Mouse (Mus musculus): Measurements from ENCODE around the gene Dnajb2. TPM values are rescaled to one million over a fixed set of nuclear protein-coding genes. Genes with fewer than 3 reads are reported as not detected.
A peak's percentile ranks its signal among the peaks of the same experiment; 100 is the strongest.

Gene Dnajb2
- polyA plus RNA-seq, 1 experiment: 27.7 TPM

- no peaks in the 10 kb centered on the region for H3K79me3 ChIP-seq (ENCODE audit: low read depth)
- H3K27me3 ChIP-seq (ENCODE audit: control insufficient read depth, insufficient read depth, insufficient read length): no peaks in the 10 kb centered on the region
- H3K36me3 ChIP-seq (ENCODE audit: control insufficient read depth, insufficient read depth): no peaks in the 10 kb centered on the region
- no peaks in the 10 kb centered on the region for H3K79me2 ChIP-seq (ENCODE audit: control insufficient read depth, insufficient read depth)
- TF ChIP-seq USF1 (IDR thresholded peaks at IDR 0.05; ENCODE audit: low read depth): no peak
- peak; percentile 69 for TF ChIP-seq CTCF (IDR thresholded peaks at IDR 0.05; ENCODE audit: control insufficient read depth, insufficient read depth, insufficient read length)
- H3ac ChIP-seq (ENCODE audit: control insufficient read depth, insufficient read length, low read depth): no peak overlapping the region
- no peak overlapping the region for H3K4me3 ChIP-seq (ENCODE audit: insufficient read depth, poor library complexity, severe bottlenecking)
Observed at GRCm38 (mm10) chr1:75253849-75254624, 17.8 kb downstream of the Dnajb2 start.

- no peak overlapping the region for H3ac ChIP-seq (ENCODE audit: control insufficient read depth, insufficient read length, low read depth)
- H3K4me3 ChIP-seq (ENCODE audit: insufficient read depth, poor library complexity, severe bottlenecking): no peak overlapping the region
- no peaks in the 10 kb centered on the region for H3K36me3 ChIP-seq (ENCODE audit: control insufficient read depth, insufficient read depth)
- H3K79me3 ChIP-seq (ENCODE audit: low read depth): no peaks in the 10 kb centered on the region
- no peaks in the 10 kb centered on the region for H3K79me2 ChIP-seq (ENCODE audit: control insufficient read depth, insufficient read depth)
- H3K27me3 ChIP-seq (ENCODE audit: control insufficient read depth, insufficient read depth, insufficient read length): no peaks in the 10 kb centered on the region
- TF ChIP-seq CEBPB (IDR thresholded peaks at IDR 0.05; ENCODE audit: low read depth): no peak
- no peak for TF ChIP-seq MAX (IDR thresholded peaks at IDR 0.05)
- TF ChIP-seq CTCF (IDR thresholded peaks at IDR 0.05; ENCODE audit: control insufficient read depth, insufficient read depth, insufficient read length): no peak
- no peak for TF ChIP-seq MYOD1 (IDR thresholded peaks at IDR 0.05; ENCODE audit: control insufficient read depth, insufficient read length, low read depth)
- no peak for TF ChIP-seq MYOG (IDR thresholded peaks at IDR 0.05; ENCODE audit: control insufficient read depth, extremely low read depth, insufficient read length)
- TF ChIP-seq FOSL1 (IDR thresholded peaks at IDR 0.05; ENCODE audit: insufficient read depth, low read length, poor library complexity, severe bottlenecking): no peak
- TF ChIP-seq USF1 (IDR thresholded peaks at IDR 0.05; ENCODE audit: low read depth): no peak
Observed at GRCm38 (mm10) chr1:75254625-75255013, 18.4 kb downstream of the Dnajb2 start.

DNA sequence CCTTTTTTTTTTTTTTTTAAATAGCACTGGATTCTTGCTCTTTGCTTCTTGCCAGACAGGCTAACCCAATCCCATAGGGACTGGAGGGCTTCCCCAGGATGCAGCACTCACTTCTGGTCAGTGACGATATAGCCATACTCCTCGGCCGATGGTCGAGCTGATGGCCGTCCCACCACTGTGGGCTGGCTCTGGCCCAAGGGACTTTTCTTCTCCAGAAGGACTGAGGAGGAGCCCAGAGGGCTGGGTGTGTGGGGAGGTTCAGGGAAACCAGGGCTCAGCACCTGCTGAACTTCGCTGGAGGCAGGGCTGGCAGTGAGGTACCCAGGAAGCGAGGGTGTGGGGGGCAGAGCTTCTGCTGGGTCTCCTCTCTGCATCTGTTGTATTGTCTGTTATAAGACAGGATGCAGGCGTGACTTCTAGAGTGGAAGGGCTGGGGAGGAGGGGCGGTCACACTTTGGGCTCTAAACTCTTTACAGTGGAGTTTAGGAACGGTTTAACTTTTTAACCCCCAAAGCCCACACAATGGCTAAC lies 19.4 kb downstream of the Dnajb2 start:
- H3K36me3 ChIP-seq (ENCODE audit: control insufficient read depth, insufficient read depth): no peaks in the 10 kb centered on the region
- H3K27me3 ChIP-seq (ENCODE audit: control insufficient read depth, insufficient read depth, insufficient read length): no peaks in the 10 kb centered on the region

DNA sequence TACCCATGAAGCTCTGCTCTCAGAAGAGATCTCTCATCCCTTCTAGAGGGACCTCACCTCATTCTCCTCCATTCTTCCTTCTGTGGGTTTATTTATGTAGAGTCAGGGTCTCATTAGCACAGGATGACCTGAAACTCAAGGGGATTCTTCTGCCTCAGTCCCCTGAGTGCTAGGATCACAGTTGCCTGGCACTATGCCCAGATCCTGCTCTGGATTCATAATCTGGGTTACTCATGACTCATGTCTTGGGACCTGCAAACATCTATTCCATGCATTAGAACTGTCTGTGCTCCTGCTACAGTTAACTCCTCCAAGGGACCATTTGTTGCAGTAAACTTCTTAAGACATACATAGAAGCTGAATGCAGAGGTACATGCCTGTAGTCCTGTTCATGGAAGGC lies 25.1 kb downstream of the Dnajb2 start:
- H3K27me3 ChIP-seq (ENCODE audit: control insufficient read depth, insufficient read depth, insufficient read length): no peaks in the 10 kb centered on the region
- no peaks in the 10 kb centered on the region for H3K79me2 ChIP-seq (ENCODE audit: control insufficient read depth, insufficient read depth)
- no peak overlapping the region for H3K4me3 ChIP-seq (ENCODE audit: insufficient read depth, poor library complexity, severe bottlenecking)
- no peak overlapping the region for H3ac ChIP-seq (ENCODE audit: control insufficient read depth, insufficient read length, low read depth)
- no peaks in the 10 kb centered on the region for H3K36me3 ChIP-seq (ENCODE audit: control insufficient read depth, insufficient read depth)
- no peaks in the 10 kb centered on the region for H3K79me3 ChIP-seq (ENCODE audit: low read depth)
- TF ChIP-seq CEBPB (IDR thresholded peaks at IDR 0.05; ENCODE audit: low read depth) (no peak), MYOD1 (IDR thresholded peaks at IDR 0.05; ENCODE audit: control insufficient read depth, insufficient read length, low read depth) (no peak), MYOG (IDR thresholded peaks at IDR 0.05; ENCODE audit: control insufficient read depth, extremely low read depth, insufficient read length) (no peak), MAX (IDR thresholded peaks at IDR 0.05) (no peak), CTCF (IDR thresholded peaks at IDR 0.05; ENCODE audit: control insufficient read depth, insufficient read depth, insufficient read length) (no peak), FOSL1 (IDR thresholded peaks at IDR 0.05; ENCODE audit: insufficient read depth, low read length, poor library complexity, severe bottlenecking) (no peak), USF1 (IDR thresholded peaks at IDR 0.05; ENCODE audit: low read depth) (no peak)

More for the DNA sequence above, 19.4 kb downstream of the Dnajb2 start:
- Histone ChIP-seq H3K79me3 (ENCODE audit: low read depth) (no peaks in the 10 kb centered on the region), H3ac (ENCODE audit: control insufficient read depth, insufficient read length, low read depth) (no peak overlapping the region), H3K79me2 (ENCODE audit: control insufficient read depth, insufficient read depth) (no peaks in the 10 kb centered on the region), H3K4me3 (ENCODE audit: insufficient read depth, poor library complexity, severe bottlenecking) (no peak overlapping the region)
- no peak for TF ChIP-seq MYOD1 (IDR thresholded peaks at IDR 0.05; ENCODE audit: control insufficient read depth, insufficient read length, low read depth)
- TF ChIP-seq MYOG (IDR thresholded peaks at IDR 0.05; ENCODE audit: control insufficient read depth, extremely low read depth, insufficient read length): no peak
- no peak for TF ChIP-seq CTCF (IDR thresholded peaks at IDR 0.05; ENCODE audit: control insufficient read depth, insufficient read depth, insufficient read length)
- no peak for TF ChIP-seq USF1 (IDR thresholded peaks at IDR 0.05; ENCODE audit: low read depth)
- no peak for TF ChIP-seq CEBPB (IDR thresholded peaks at IDR 0.05; ENCODE audit: low read depth)
- TF ChIP-seq FOSL1 (IDR thresholded peaks at IDR 0.05; ENCODE audit: insufficient read depth, low read length, poor library complexity, severe bottlenecking): no peak
- TF ChIP-seq MAX (IDR thresholded peaks at IDR 0.05): no peak

- H3K79me2 ChIP-seq (ENCODE audit: control insufficient read depth, insufficient read depth): no peaks in the 10 kb centered on the region
- peak overlapping the region; percentile 45 for H3K4me3 ChIP-seq (ENCODE audit: insufficient read depth, poor library complexity, severe bottlenecking)
- no peaks in the 10 kb centered on the region for H3K79me3 ChIP-seq (ENCODE audit: low read depth)
- TF ChIP-seq MAX (IDR thresholded peaks at IDR 0.05) (peak; percentile 56), FOSL1 (IDR thresholded peaks at IDR 0.05; ENCODE audit: insufficient read depth, low read length, poor library complexity, severe bottlenecking) (peak; percentile 42), CTCF (IDR thresholded peaks at IDR 0.05; ENCODE audit: control insufficient read depth, insufficient read depth, insufficient read length) (no peak), MYOG (IDR thresholded peaks at IDR 0.05; ENCODE audit: control insufficient read depth, extremely low read depth, insufficient read length) (no peak), CEBPB (IDR thresholded peaks at IDR 0.05; ENCODE audit: low read depth) (no peak), MYOD1 (IDR thresholded peaks at IDR 0.05; ENCODE audit: control insufficient read depth, insufficient read length, low read depth) (no peak), USF1 (IDR thresholded peaks at IDR 0.05; ENCODE audit: low read depth) (no peak)
- H3ac ChIP-seq (ENCODE audit: control insufficient read depth, insufficient read length, low read depth): peak overlapping the region; percentile 79
- no peaks in the 10 kb centered on the region for H3K27me3 ChIP-seq (ENCODE audit: control insufficient read depth, insufficient read depth, insufficient read length)
- no peaks in the 10 kb centered on the region for H3K36me3 ChIP-seq (ENCODE audit: control insufficient read depth, insufficient read depth)
Observed at GRCm38 (mm10) chr1:75262969-75263951, 27.1 kb downstream of the Dnajb2 start.
